Mouse (Mus musculus) stomach, postnatal 0 days (tissue): ENCODE measurements at regions not wholly inside any gene's neighbourhood (a gene's known extent, or its start where the extent isn't known, plus 50 kb on each side); places are given as distances from the start of the nearest gene placed in this dataset.

Source experiments
- CTCF ChIP-seq: IDR thresholded peaks from 2 replicates; pipeline ENCODE4 v1.5.1; 2016; ENCODE audit warnings: antibody characterized with exemption, low read depth, mild to moderate bottlenecking, moderate library complexity
- EP300 ChIP-seq: optimal IDR thresholded peaks from 2 replicates; pipeline ENCODE3; 2016; ENCODE audit warnings: antibody characterized with exemption

- TF ChIP-seq EP300 = no peak
- TF ChIP-seq CTCF = no peak
These were observed 155.6 kb upstream of the Klf3 start for GRCm38 (mm10) chr5:64647417-64648125.
